Mouse (Mus musculus): ENCODE results near the gene Zfp865.
"Not testable (repeated sequence)": the region's sequence is repeated elsewhere in the genome, so short reads cannot be mapped to it uniquely, and the experiment has no call there.

Gene Zfp865

DNA sequence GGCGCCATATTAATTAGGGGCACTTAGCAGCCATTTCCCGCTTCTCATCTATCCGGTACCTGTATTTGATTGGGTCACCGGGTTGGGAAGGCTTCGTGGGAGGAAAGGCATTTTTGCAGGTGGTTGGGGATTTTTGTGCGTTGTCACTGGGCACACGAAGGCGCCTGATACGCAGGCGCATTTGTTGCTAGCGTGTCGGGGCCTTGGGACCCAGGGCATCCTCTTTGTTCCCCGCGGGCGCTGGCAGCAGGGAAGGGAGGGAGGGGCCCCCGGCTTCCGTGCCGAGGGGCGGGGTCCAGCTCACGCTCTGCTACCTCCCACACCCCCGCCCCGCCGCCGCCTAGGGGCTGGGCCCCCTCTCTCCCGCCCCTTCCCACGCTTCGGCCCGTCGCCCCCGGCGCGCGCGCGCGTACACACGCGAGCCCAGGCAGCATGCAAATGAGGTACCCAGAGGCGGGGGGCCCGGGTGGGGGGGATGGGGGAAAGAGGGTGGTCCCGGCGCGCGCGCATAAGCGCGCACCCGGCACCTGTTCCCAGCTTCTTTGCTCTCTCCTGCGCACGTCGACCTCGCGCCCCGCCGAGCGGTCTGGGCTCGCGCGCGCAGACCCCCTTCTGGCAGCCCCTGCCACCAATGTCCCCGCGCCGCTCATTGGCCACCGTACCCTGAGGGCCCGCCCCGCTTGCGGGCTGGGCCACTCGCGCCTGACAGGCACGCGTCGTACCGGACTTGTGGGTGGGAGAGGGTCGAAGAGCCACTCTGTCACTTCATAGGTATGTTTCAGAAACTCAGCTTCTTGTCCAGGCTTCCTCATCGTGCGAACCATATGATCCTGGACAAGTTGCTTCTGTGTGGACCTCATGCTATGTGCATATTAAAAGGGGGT, 4.8 kb upstream of the Zfp865 start, which contains the start of gene Gm44973:
Gene Gm44973 (plus strand): TSS at position 379 of the 884 bp plus-strand sequence.
- peak; percentile 98 for DNase-seq (ENCODE audit: extremely low spot score, low spot score)

DNA sequence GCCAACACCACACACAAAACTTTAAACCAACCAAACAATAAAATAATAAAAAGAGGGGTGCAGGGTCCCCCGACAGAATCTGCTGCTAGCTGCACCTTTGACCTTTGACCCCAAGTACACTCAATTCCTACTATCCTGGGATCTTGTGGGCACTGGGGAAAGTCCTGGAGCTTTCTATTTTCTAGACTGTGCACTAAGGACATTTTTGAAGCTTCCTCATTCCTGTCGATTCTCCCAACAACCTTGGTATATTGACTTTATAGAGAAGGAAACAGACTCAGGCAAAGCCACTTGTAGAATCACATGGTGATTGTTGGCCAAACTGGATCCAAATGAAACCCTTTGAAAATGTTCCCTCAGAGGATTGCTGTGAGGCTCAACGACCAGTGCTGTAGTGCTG, 4.1 kb upstream of the Zfp865 start:
- DNase-seq (ENCODE audit: extremely low spot score, low spot score), result no peak

DNA sequence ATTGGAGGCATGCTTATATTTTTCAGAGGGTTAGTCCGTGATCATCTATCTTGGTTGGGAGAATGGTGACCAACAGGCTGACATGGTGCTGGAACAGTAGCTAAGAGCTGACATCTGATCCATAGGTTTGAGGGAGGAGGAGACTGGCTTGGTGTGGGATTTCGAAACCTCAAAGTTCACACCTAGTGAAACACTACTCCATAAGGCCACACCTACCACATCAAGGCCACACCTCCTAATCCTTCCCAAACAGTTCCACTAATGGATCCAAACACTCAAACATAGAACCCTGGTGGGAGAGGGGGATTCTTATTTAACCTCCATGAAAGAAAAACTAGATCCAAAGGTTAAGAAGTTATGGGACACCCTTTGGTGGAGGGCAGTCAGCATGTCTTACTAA, 3.3 kb upstream of the Zfp865 start:
- DNase-seq (ENCODE audit: extremely low spot score, low spot score), result no peak

DNA sequence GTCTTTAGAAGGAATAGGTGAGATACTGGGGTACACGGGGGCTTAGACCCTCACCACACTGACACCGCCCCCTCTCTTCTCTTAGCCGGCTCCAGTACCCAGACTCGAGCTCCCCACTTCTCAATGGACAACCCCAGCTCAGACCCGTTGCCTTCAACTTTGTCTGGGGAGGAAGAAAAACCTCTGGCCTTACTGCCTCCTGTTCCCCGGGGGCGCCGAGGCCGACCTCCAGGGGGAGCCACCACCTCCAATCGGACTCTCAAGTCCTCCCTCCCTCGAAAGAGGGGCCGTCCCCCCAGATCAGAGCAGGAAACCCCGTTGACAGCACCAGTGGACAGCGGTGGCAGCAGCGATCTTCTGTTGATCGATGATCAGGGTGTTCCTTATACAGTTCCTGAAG, 2.8 kb upstream of the Zfp865 start:
- DNase-seq (ENCODE audit: extremely low spot score, low spot score), result no peak

- no peak for DNase-seq (ENCODE audit: extremely low spot score, low spot score)
Measured at GRCm38 (mm10) chr7:5017931-5018330, 2.2 kb upstream of the Zfp865 start.

- DNase-seq (ENCODE audit: extremely low spot score, low spot score), result not testable (repeated sequence)
Measured at GRCm38 (mm10) chr7:5019576-5019975, 600 bp upstream of the Zfp865 start.

DNA sequence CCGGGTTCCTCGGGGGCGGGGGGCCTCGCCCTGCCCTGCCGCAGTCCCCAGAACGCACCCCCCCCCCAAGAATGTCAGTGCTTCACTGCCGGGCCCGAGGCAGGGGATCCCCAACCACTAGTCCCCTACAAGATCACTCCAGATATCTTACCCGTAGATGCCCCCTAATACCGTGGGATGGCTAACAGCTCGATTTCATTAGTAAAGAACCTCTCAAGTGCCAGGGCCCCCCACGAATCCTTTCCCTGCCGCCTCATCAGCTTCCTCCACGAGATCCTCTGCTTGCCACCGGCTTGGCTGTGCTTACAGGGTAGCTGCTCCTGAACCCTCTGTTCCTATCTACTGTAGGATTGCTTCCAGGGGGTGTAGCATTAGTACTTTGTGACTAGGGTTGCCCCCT, 509 bp downstream of the Zfp865 start:
- DNase-seq (ENCODE audit: extremely low spot score, low spot score), result no peak

DNA sequence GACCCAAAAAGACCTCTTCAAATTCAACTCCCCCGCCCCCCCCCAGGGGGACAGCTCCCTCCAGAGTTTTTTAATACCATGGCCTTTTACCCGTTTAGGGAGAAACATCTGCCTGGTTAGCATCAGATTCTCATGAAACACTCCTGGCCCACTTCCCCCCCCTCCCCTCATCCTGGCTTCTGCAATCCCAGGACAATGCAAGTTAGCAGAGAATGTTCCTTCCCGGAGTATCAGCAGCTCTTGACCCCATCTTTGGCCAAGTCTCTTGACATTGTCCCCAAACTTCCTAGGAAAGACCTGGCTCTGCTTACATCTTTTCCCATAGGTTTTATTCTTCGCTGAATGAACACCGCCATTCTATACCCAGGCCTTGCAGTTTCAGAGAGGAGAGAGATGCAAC, 1.0 kb downstream of the Zfp865 start:
- no peak for DNase-seq (ENCODE audit: extremely low spot score, low spot score)

GRCm38 (mm10) chr7:5029543-5029942, 9.4 kb downstream of the Zfp865 start:
- DNase-seq (ENCODE audit: extremely low spot score, low spot score), result no peak

GRCm38 (mm10) chr7:5029946-5030345, 9.8 kb downstream of the Zfp865 start:
- no peak for DNase-seq (ENCODE audit: extremely low spot score, low spot score)

DNA sequence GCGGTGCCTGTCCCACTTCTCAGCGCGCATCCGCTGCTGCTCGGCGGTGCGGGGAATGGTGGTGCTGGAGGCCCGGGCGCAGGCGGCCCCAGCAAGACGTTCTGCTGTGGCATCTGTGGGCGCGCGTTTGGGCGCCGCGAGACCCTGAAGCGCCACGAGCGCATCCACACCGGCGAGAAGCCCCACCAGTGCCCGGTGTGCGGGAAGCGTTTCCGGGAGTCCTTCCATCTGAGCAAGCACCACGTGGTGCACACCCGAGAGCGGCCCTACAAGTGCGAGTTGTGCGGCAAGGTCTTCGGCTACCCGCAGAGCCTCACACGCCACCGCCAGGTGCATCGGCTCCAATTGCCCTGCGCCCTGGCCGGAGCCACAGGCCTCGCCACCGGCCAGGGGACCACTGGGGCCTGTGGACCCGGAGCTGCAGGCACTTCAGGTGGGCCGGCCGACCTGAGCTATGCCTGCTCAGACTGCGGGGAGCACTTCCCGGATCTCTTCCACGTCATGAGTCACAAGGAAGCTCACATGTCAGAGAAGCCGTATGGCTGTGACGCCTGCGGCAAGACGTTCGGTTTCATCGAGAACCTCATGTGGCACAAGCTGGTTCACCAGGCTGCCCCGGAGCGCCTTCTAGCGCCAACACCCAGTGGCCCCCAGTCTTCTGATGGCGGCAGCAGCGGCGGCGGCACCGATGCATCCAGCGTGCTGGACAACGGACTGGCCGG, 10.5 kb downstream of the Zfp865 start:
- DNase-seq (ENCODE audit: extremely low spot score, low spot score), result no peak

DNA sequence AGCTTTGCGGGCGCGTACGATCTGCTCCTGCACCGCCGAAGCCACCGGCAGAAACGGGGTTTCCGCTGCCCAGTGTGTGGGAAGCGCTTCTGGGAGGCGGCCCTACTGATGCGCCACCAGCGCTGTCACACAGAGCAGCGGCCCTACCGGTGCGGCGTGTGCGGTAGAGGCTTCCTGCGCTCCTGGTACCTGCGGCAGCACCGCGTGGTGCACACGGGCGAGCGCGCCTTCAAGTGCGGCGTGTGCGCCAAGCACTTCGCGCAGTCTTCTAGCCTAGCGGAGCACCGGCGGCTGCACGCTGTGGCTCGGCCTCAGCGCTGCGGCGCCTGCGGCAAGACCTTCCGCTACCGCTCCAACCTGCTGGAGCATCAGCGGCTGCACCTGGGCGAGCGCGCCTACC, 11.3 kb downstream of the Zfp865 start:
- no peak for DNase-seq (ENCODE audit: extremely low spot score, low spot score)

- no peak for DNase-seq (ENCODE audit: extremely low spot score, low spot score)
Measured at GRCm38 (mm10) chr7:5033818-5034217, 13.6 kb downstream of the Zfp865 start, which contains the start of gene 4632433K11Rik. Gene 4632433K11Rik (plus strand): TSS chr7:5034118.

- DNase-seq (ENCODE audit: extremely low spot score, low spot score), result no peak
Measured at GRCm38 (mm10) chr7:5035628-5036027, 15.5 kb downstream of the Zfp865 start.

DNA sequence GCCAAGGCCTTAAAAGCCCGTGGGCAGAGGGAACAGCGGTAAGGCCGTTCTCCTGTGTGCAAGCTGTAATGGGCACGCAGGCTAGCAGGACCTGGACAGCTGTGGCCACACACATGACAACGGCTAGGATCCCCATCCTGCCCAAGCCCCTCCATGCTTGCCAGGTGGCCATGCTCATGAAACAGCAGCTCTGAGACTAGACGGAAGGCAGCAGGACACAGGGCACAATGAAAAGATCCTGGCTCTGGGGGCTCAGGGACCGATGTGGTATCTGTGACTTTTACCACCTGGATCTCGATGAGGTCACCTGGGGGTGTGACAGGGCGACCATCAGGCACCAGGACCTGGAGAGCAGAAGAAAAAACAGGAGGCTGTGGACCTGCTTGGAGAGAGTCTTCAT, 16.0 kb downstream of the Zfp865 start:
- DNase-seq (ENCODE audit: extremely low spot score, low spot score), result no peak

- no peak for DNase-seq (ENCODE audit: extremely low spot score, low spot score)
Measured at GRCm38 (mm10) chr7:5037026-5037425, 16.9 kb downstream of the Zfp865 start.

DNA sequence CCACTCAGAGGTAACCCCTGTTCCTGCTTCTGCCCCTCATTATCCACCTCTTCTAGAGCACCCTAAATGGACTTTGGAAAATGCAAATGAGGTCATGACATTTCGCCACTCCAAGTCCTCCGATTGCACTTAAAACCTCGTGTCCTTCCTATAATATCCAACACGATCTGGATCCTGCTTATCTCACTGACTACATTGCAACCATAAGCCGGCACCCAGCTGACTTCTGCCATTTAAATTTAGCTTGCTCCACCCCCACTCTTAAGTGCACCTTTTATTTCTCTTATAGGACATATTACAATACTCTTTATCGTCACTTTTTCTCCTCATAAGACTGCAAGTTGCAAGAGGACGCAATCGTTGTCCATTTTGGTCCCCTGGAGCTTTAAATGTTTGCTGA, 17.3 kb downstream of the Zfp865 start:
- no peak for DNase-seq (ENCODE audit: extremely low spot score, low spot score)

GRCm38 (mm10) chr7:5038109-5038732, 18.0 kb downstream of the Zfp865 start, which contains the start of gene Zfp784:
Gene Zfp784 (minus strand): TSS chr7:5038446.
- peak; percentile 94 for DNase-seq (ENCODE audit: extremely low spot score, low spot score)

DNA sequence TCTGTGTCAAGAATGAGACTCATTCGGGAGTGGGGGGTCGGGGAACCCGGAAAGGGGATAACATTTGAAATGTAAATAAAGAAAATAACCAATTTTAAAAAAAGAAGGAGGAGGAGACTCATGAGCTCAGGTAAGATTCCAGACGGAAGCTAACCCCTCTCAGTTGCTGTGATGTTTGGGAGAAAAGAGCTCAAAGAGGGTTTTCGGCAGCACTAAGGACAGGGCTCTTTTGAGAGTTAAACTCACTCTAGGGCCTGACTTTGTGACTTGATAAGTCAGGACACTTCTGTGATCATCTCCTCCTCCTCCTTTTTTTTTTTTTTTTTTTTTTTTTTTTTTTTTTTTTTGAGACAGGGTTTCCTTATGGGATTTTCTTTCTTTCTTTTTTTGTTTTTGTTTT, 18.8 kb downstream of the Zfp865 start:
- no peak for DNase-seq (ENCODE audit: extremely low spot score, low spot score)

DNA sequence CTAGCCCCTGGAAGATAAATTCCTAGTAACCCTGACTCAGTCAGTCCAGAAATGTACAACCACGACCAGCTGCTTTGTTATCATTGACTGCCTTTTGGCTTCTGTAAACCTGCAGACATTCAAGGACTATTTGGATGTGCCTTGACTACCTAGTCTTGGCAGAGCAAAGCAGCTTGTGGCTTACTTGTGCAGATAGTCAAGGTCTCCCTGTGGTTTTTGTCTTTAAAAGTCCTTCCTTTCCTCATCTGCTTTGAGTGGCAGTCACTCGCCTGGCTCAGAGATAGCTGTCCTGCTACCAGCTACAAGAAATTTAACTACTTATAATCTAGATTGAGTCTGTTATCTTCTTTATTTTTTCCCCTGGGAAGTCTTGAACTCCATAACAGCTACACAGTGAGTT, 24.8 kb downstream of the Zfp865 start:
- no peak for DNase-seq (ENCODE audit: extremely low spot score, low spot score)

GRCm38 (mm10) chr7:5046112-5046511, 25.9 kb downstream of the Zfp865 start:
- no peak for DNase-seq (ENCODE audit: extremely low spot score, low spot score)

GRCm38 (mm10) chr7:5047313-5047712, 27.1 kb downstream of the Zfp865 start:
- DNase-seq (ENCODE audit: extremely low spot score, low spot score), result no peak

Measured in neural tube, embryonic 10.5 days (tissue).